Mouse (Mus musculus): Measurements from ENCODE around the gene Rgl2.

DNA sequence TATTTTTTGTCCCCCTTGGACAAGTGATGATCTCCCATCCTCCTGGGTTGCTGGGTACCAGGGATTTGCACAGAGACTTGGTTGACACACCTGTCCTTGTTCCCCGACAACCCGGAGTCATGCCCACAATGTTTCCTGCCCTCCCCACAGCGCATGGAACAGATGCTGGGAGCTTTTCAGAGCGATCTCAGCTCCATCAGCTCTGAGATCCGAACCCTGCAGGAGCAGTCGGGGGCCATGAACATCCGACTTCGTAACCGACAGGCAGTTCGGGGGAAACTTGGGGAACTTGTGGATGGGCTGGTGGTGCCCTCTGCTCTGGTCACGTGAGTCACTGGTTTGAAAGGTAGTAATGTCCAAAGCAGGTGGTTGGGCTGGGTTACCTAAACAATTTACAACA lies 29.1 kb downstream of the Rgl2 start:
- TF ChIP-seq CTCF (IDR thresholded peaks at IDR 0.05; ENCODE audit: low read depth) (no peak), EP300 (IDR thresholded peaks at IDR 0.05; ENCODE audit: low read depth) (no peak)

All from heart, postnatal 0 days (tissue).